Mouse (Mus musculus) neutrophil, adult 5-6 weeks (primary cell): ENCODE measurements around the gene Katnal1. TPM values are rescaled to one million over a fixed set of nuclear protein-coding genes. Genes with fewer than 3 reads are reported as not detected.

Experiments
- ATAC-seq: fragments of 151-379, 151-347 bp; 2 replicates; pipeline ENCODE4 v1.8.0; 2017; ENCODE audit warnings: mild to moderate bottlenecking, moderate TSS enrichment; ENCODE audit not compliant: insufficient number of reproducible peaks, poor library complexity, low FRiP score, severe bottlenecking; ENCODE audit errors: extremely low read depth
- total RNA-seq: library from RNA; stranded (forward); fragments of 200-1000 nt; gene quantifications from 2 replicates; pipeline ENCODE4 v1.2.3, GENCODE M21; 2017

Katnal1 gene
- total RNA-seq, 1 experiment from 2014 or later, result 5.2 TPM

DNA sequence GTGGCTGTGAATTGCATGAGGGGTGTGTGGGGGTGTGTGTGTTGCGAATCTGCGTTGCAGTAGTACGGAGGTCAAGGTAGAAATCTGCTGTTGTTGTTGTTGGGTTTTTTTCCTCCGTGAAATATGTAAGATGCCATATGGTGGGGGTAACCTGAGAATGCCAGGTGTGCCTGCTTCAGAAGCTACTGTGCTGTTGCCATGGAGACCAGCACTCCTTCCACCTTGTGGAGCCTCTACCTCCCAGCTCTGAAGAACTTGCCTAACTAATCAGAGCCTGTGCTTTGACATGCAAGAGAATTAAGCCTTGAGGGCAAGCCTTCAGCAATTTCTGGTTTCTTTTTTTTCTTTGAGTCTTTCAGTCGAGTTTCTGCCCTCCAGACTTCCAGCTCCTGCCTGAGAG, 75.0 kb downstream of the Katnal1 start:
- no peak for ATAC-seq

DNA sequence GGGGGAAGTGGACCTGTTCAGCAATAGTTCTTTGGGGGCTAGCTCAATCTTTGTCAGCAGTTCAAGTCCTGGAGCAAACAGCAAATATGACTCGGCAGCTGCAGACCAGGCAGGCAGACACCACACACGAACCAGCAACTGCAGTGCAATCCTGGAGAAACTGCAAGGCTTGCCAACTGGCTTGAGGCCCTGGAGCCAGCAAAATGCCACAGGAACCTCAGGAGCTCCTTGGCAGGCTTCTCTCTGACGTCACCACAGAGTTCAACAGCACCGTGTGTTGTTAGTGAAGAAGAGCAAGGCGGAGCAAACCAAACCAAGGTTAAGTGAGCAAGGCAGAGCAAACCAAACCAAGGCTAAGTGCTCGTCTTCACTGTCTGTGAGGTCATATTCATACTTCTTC, 79.6 kb downstream of the Katnal1 start:
- ATAC-seq, result no peak

DNA sequence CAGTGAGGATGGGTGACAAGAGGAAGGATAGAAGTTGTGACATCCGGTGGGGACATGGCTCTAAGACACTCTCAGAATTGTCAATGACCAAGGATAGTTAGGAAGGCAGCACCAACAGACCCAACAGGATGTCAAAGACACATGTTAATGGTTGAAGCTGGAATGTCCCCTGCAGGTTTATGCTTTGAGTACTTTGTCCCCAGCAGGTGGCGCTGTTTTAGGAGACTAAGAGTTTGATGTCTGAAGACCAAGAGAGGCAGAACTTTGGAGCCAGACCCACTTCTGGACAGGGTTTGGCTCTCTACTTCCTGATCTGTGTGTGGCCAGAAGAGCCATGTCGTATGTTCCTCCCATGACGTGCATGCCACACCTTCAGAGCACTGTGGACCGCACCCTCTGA, 82.1 kb downstream of the Katnal1 start:
- no peak for ATAC-seq

DNA sequence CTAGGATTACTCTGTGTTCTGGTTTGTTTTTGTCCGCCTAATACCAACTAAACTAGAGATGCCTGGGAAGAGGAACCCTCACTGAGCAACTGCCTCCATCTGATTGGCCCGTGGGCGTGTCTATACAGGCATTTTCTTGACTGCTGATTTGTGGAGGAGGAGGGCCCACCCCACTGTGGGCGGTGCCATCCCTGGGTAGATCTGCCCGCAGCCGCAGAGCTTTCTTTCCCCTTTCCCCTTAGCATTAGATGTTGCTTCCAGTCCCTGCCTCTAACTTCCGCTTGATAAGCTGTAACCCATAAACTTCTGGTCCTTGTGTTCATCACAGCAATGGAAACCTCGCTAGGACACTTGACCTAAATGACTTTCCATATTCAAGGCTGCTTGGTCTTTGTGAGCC, 92.1 kb downstream of the Katnal1 start:
- ATAC-seq, result peak; percentile 41; the same call in 1 of the 2 replicates

DNA sequence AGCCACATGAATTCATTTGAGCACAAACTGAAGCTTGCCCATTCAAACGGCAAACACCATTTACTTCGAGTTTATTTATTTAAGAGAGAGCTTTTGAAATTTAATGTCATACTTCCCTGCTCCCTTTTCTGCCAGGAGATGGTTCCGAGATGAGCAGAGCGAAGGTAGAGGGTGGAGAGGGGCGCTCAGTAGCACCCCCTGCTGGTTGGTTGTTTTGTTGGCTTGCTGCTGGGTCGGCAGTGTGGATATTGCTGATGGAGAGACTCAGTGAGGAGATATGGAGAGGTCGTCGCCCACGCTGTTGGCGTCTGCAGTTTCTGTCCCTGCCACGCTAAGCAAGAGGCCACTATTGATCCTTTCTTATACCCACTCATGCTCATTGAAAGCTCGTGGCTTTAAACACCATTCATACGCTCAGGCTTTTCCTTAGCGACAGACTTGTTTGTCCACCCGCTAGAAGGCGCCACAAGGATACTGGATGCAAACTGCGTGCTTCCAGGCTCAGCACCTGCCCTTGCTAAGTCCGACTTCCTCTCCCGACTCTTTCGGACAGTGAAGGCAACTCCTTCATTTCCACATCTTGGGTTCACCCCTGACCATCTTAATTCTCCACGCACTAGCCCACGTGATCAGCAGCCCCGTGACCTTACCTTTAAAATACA, 97.4 kb downstream of the Katnal1 start:
- ATAC-seq, result peak; percentile 84

DNA sequence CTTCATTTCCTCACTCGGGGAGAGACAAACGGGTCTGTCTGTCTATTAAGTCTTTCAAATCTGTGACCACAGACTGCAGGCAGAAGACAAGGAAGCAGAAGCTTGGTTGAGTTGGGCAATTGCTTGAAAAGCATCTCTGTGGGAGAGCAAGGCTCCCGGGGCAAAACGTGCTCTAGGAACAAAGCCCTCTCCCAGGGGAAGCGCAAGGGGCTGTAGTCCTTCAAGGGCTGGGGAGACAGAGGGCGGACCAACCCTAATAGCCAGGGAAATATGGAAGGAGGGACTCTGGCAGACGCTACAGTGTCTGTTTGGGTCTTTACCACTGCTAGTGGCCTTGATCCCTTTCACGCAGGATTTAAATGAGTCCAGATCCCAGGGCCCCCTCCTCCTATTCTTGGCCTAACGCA, 98.0 kb downstream of the Katnal1 start:
- ATAC-seq, result no peak

DNA sequence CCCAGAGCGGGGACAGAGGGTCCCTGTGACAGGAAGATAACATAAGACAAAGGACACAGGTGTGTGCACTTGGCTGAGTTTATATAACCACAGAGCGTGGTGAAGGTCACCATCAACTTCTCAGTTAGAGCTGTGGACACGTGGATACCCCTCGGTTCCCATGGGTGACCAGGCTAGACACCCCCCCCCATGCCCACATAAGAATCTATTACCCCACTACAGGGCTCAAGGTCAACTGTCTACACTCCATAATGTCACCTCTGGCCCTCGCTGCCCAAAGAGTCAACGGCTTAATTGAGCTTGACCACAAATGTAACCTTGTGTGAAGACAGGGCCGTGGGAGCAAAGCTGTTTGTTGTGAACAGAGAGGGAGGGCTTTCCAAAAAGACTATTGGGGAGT, 103.4 kb downstream of the Katnal1 start:
- ATAC-seq, result no peak

DNA sequence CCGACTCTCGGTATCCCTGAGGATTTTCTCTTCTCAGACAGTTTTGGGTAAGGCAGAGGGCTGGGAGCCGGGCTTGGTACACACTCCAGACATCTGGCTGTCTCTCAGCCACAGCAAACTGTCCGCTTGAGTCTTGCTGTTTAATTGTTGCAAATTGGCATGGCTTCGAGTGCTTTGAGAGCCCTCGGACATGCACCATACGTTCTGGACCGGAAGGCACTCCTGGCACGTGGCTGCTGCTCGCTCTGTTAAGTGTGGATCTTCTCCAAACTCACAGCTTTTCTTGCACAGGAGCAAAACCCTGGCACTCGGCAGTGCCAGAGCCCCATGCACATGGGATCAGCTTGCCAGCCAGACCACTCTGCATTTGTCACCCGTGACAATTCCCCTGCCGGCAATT, 106.3 kb downstream of the Katnal1 start:
- no peak for ATAC-seq

Other genes with a start within 250 kb of the Katnal1 start
- gene Gm42791, start 65.8 kb upstream of the Katnal1 start, total RNA-seq, result 1.3 TPM in 1 of 2 replicates, not detected in the other